Mouse (Mus musculus) midbrain, embryonic 11.5 days (tissue): ENCODE measurements around the gene Pear1. TPM values are rescaled to one million over a fixed set of nuclear protein-coding genes. Genes with fewer than 3 reads are reported as not detected.
A peak's percentile ranks its signal among the peaks of the same experiment; 100 is the strongest.

Experiments
- ATAC-seq: fragments of 200-750 bp; cut with Nextera tagmentation; 2 replicates; pipeline ENCODE4 v1.8.0; 2017; ENCODE audit warnings: moderate TSS enrichment, moderate library complexity; ENCODE audit not compliant: low FRiP score
- DNase-seq: peaks from one replicate; pipeline ENCODE4 v3.0.0; 2015; ENCODE audit warnings: low spot score; ENCODE audit errors: missing footprints
- H3K27ac ChIP-seq: fragments of 300-500 bp; sonication (generic); 2 replicates; pipeline ENCODE4 v1.5.1; 2014; ENCODE audit warnings: low read depth, low read length
- H3K27me3 ChIP-seq: fragments of 300-500 bp; sonication (generic); 2 replicates; pipeline ENCODE4 v1.6.1; 2014; ENCODE audit warnings: mild to moderate bottlenecking, low read length, moderate library complexity, mixed read lengths; ENCODE audit not compliant: control insufficient read depth, insufficient read depth
- H3K36me3 ChIP-seq: fragments of 300-500 bp; sonication (generic); 2 replicates; pipeline ENCODE4 v1.6.1; 2014; ENCODE audit warnings: mild to moderate bottlenecking, low read length, moderate library complexity, mixed read lengths; ENCODE audit not compliant: control insufficient read depth, insufficient read depth
- H3K4me1 ChIP-seq: fragments of 300-500 bp; sonication (generic); 2 replicates; pipeline ENCODE4 v1.6.1; 2014; ENCODE audit warnings: low read length; ENCODE audit not compliant: control insufficient read depth, insufficient read depth
- H3K4me2 ChIP-seq: fragments of 300-500 bp; sonication (generic); 2 replicates; pipeline ENCODE4 v1.6.1; 2014; ENCODE audit warnings: mild to moderate bottlenecking, moderate library complexity
- H3K4me3 ChIP-seq: fragments of 300-500 bp; sonication (generic); 2 replicates; pipeline ENCODE4 v1.5.1; 2014; ENCODE audit warnings: low read depth, low read length
- H3K9ac ChIP-seq: fragments of 300-500 bp; sonication (generic); 2 replicates; pipeline ENCODE4 v1.6.1; 2014; ENCODE audit warnings: low read length
- H3K9me3 ChIP-seq: fragments of 300-500 bp; sonication (generic); 2 replicates; pipeline ENCODE4 v1.6.1; 2016; ENCODE audit warnings: low read length; ENCODE audit not compliant: control insufficient read depth
- WGBS: fragments of 180-500 bp; shearing (Covaris S2); extraction: QIAGEN DNeasy Blood & Tissue Kit; methylation state at CpG from one replicate; pipeline ENCODE4 v1.1.7; 2014; 5-methylcytosine and 5-hydroxymethylcytosine counted together
- polyA plus RNA-seq: library from polyadenylated mRNA; unstranded; fragments of >200 nt; fragmentation: Nextera tagmentation; extraction: Ambion mirVana; gene quantifications from 2 replicates; pipeline ENCODE4 v1.2.1, GENCODE M21; 2014

The Pear1 gene
- polyA plus RNA-seq, 1 experiment from 2014 or later = 6.9 TPM

GRCm38 (mm10) chr3:87795336-87796277 lies 28.5 kb downstream of the Pear1 start:
- Histone ChIP-seq H3K4me1 (peaks cover 19% of the 10 kb centered on the region), H3K27ac (no peak overlapping the region), H3K4me2 (peak overlapping the region; percentile 47), H3K9ac (0 out of 2 replicates have a peak overlapping the region, but pooled peaks have one; percentile 38), H3K4me3 (peak overlapping the region; percentile 23), H3K9me3 (no peaks in the 10 kb centered on the region), H3K27me3 (peaks cover 67% of the 10 kb centered on the region), H3K36me3 (no peaks in the 10 kb centered on the region)
- peak; percentile 97 for DNase-seq
- 15% methylated on average over 33 of the region's 33 CpGs for WGBS
- peak; percentile 14; the same call in 1 of the 2 replicates for ATAC-seq

GRCm38 (mm10) chr3:87794922-87795325 lies 29.2 kb downstream of the Pear1 start, which contains the start of gene Ntrk1:
Gene Ntrk1, minus strand, starts transcription at chr3:87795162.
- H3K4me1 ChIP-seq = peaks cover 19% of the 10 kb centered on the region
- peak within 1 kb of the TSS; percentile 47 for H3K4me2 ChIP-seq
- no peak within 1 kb of the TSS for H3K27ac ChIP-seq
- H3K9me3 ChIP-seq = no peaks in the 10 kb centered on the region
- ATAC-seq (peak; percentile 64), DNase-seq (peak; percentile 90)
- H3K27me3 ChIP-seq = peaks cover 67% of the 10 kb centered on the region
- no peaks in the 10 kb centered on the region for H3K36me3 ChIP-seq
- WGBS = 2% methylated on average over 47 of the region's 47 CpGs
- H3K9ac ChIP-seq = 0 out of 2 replicates have a peak within 1 kb of the TSS, but pooled peaks have one; percentile 38
- H3K4me3 ChIP-seq = peak within 1 kb of the TSS; percentile 23

GRCm38 (mm10) chr3:87789768-87790167 lies 34.3 kb downstream of the Pear1 start:
- H3K9ac ChIP-seq = no peak overlapping the region
- 29% methylated on average over 5 of the region's 5 CpGs for WGBS
- peaks cover 33% of the 10 kb centered on the region for H3K27me3 ChIP-seq
- H3K9me3 ChIP-seq = no peaks in the 10 kb centered on the region
- no peak overlapping the region for H3K4me3 ChIP-seq
- ATAC-seq = peak; percentile 64; the same call in 1 of the 2 replicates
- no peak overlapping the region for H3K27ac ChIP-seq
- peaks cover 7% of the 10 kb centered on the region for H3K4me1 ChIP-seq
- no peaks in the 10 kb centered on the region for H3K36me3 ChIP-seq
- DNase-seq = no peak
- no peak overlapping the region for H3K4me2 ChIP-seq

- Histone ChIP-seq H3K27me3 (peaks cover 28% of the 10 kb centered on the region), H3K4me2 (no peak overlapping the region), H3K4me1 (peaks cover 4% of the 10 kb centered on the region; the same call in 1 of the 2 replicates), H3K4me3 (no peak overlapping the region), H3K9ac (no peak overlapping the region), H3K36me3 (no peaks in the 10 kb centered on the region), H3K9me3 (no peaks in the 10 kb centered on the region), H3K27ac (no peak overlapping the region)
- 54% methylated on average over 1 of the region's 1 CpGs for WGBS
- DNase-seq = no peak
- ATAC-seq = peak; percentile 19; the same call in 1 of the 2 replicates
These were observed 34.9 kb downstream of the Pear1 start for GRCm38 (mm10) chr3:87789248-87789647.

- Histone ChIP-seq H3K4me1 (peaks cover 4% of the 10 kb centered on the region; the same call in 1 of the 2 replicates), H3K36me3 (no peaks in the 10 kb centered on the region), H3K27ac (no peak overlapping the region), H3K4me3 (no peak overlapping the region), H3K9ac (no peak overlapping the region), H3K4me2 (no peak overlapping the region), H3K9me3 (no peaks in the 10 kb centered on the region), H3K27me3 (no peaks in the 10 kb centered on the region; the same call in 1 of the 2 replicates)
- DNase-seq (no peak), ATAC-seq (no peak)
- 69% methylated on average over 6 of the region's 6 CpGs for WGBS
These were observed 38.4 kb downstream of the Pear1 start for GRCm38 (mm10) chr3:87785626-87786214.

GRCm38 (mm10) chr3:87785156-87785555 lies 39.0 kb downstream of the Pear1 start:
- Histone ChIP-seq H3K9ac (no peak overlapping the region), H3K4me2 (no peak overlapping the region), H3K4me1 (peaks cover 4% of the 10 kb centered on the region; the same call in 1 of the 2 replicates), H3K27me3 (no peaks in the 10 kb centered on the region), H3K27ac (no peak overlapping the region), H3K9me3 (no peaks in the 10 kb centered on the region), H3K4me3 (no peak overlapping the region), H3K36me3 (no peaks in the 10 kb centered on the region)
- no peak for DNase-seq
- no peak for ATAC-seq
- 79% methylated on average over 5 of the region's 5 CpGs for WGBS

- Histone ChIP-seq H3K9me3 (no peaks in the 10 kb centered on the region), H3K36me3 (no peaks in the 10 kb centered on the region), H3K27me3 (no peaks in the 10 kb centered on the region), H3K9ac (no peak overlapping the region), H3K4me3 (no peak overlapping the region), H3K4me2 (no peak overlapping the region), H3K4me1 (no peaks in the 10 kb centered on the region; the same call in none of the 2 replicates), H3K27ac (no peak overlapping the region)
- no peak for DNase-seq
- no peak for ATAC-seq
- WGBS = 85% methylated on average over 25 of the region's 25 CpGs
These were observed 40.7 kb downstream of the Pear1 start for GRCm38 (mm10) chr3:87783282-87784023.

GRCm38 (mm10) chr3:87779086-87779485 lies 45.0 kb downstream of the Pear1 start:
- peak; percentile 34; the same call in 1 of the 2 replicates for ATAC-seq
- WGBS = 22% methylated on average over 2 of the region's 2 CpGs
- DNase-seq = no peak
- no peak overlapping the region for H3K9ac ChIP-seq
- H3K27me3 ChIP-seq = peaks cover 2% of the 10 kb centered on the region; the same call in 1 of the 2 replicates
- H3K9me3 ChIP-seq = no peaks in the 10 kb centered on the region
- no peaks in the 10 kb centered on the region for H3K36me3 ChIP-seq
- H3K4me1 ChIP-seq = no peaks in the 10 kb centered on the region; the same call in none of the 2 replicates
- no peak overlapping the region for H3K4me3 ChIP-seq
- no peak overlapping the region for H3K4me2 ChIP-seq
- no peak overlapping the region; the same call in 1 of the 2 replicates for H3K27ac ChIP-seq
